Mouse (Mus musculus) limb, embryonic 11.5 days (tissue): ENCODE measurements at regions not wholly inside any gene's neighbourhood (a gene's known extent, or its start where the extent isn't known, plus 50 kb on each side); places are given as distances from the start of the nearest gene placed in this dataset.

Experiments used
- ATAC-seq: fragments of 200-750 bp; cut with Nextera tagmentation; 2 replicates; pipeline ENCODE4 v1.8.0; 2017; ENCODE audit warnings: low read depth; ENCODE audit not compliant: insufficient number of reproducible peaks, low FRiP score, low TSS enrichment
- DNase-seq: peaks from one replicate; pipeline ENCODE4 v3.0.0-alpha.2; 2015; ENCODE audit warnings: low spot score
- H3K27ac ChIP-seq: fragments of 300-500 bp; sonication (generic); replicated peaks from 2 replicates; pipeline ENCODE4 v1.5.1; 2014; ENCODE audit warnings: low read depth, mild to moderate bottlenecking, low read length
- H3K27me3 ChIP-seq: fragments of 300-500 bp; sonication (generic); 2 replicates; pipeline ENCODE4 v1.6.1; 2014; ENCODE audit warnings: mild to moderate bottlenecking, low read length, mixed read lengths; ENCODE audit not compliant: control insufficient read depth, insufficient read depth
- H3K36me3 ChIP-seq: fragments of 300-500 bp; sonication (generic); 2 replicates; pipeline ENCODE4 v1.6.1; 2014; ENCODE audit warnings: mild to moderate bottlenecking, low read length, moderate library complexity, mixed read lengths; ENCODE audit not compliant: control insufficient read depth, insufficient read depth
- H3K4me1 ChIP-seq: fragments of 300-500 bp; sonication (generic); 2 replicates; pipeline ENCODE4 v1.6.1; 2014; ENCODE audit warnings: low read length, mixed read lengths; ENCODE audit not compliant: control insufficient read depth, insufficient read depth
- H3K4me2 ChIP-seq: fragments of 300-500 bp; sonication (generic); 2 replicates; pipeline ENCODE4 v1.6.1; 2014; ENCODE audit warnings: low read depth, mild to moderate bottlenecking, moderate library complexity; ENCODE audit not compliant: severe bottlenecking
- H3K4me3 ChIP-seq: fragments of 300-500 bp; sonication (generic); 2 replicates; pipeline ENCODE4 v1.5.1; 2014; ENCODE audit warnings: low read depth, low read length
- H3K9ac ChIP-seq: fragments of 300-500 bp; sonication (generic); 2 replicates; pipeline ENCODE4 v1.6.1; 2014; ENCODE audit warnings: mild to moderate bottlenecking, low read length
- H3K9me3 ChIP-seq: fragments of 300-500 bp; sonication (generic); 2 replicates; pipeline ENCODE4 v1.6.1; 2016; ENCODE audit warnings: low read length; ENCODE audit not compliant: control insufficient read depth
- WGBS: fragments of 180-500 bp; shearing (Covaris S2); extraction: QIAGEN DNeasy Blood & Tissue Kit; methylation state at CpG from one replicate; pipeline ENCODE4 v1.1.7; 2014; 5-methylcytosine and 5-hydroxymethylcytosine counted together

DNA sequence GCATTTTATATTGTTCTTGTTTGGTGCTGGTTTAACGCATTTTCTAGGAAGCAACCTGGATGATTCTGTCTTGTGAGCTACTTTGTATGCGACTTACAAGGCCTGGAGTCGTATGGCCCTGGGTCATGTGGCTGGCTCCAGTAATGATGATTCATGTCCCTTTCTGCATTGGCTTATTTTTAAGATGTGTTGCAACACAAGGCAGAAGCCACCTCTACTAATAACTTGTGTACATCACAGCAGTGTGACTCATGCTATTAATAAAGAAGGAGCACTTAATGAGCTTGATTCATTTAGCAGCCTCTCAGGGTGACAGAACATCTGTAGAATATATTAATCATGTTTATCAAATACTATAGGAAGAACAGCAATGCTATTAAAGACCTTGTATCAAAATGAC, 84.0 kb downstream of the Slc5a7 start:
- Histone ChIP-seq H3K27ac (no peak overlapping the region), H3K4me2 (no peak overlapping the region), H3K36me3 (no peaks in the 10 kb centered on the region), H3K4me1 (no peaks in the 10 kb centered on the region), H3K4me3 (no peak overlapping the region), H3K27me3 (no peaks in the 10 kb centered on the region), H3K9ac (no peak overlapping the region), H3K9me3 (no peaks in the 10 kb centered on the region)
- 81% methylated on average over 3 of the region's 3 CpGs for WGBS
- DNase-seq (no peak), ATAC-seq (no peak)

DNA sequence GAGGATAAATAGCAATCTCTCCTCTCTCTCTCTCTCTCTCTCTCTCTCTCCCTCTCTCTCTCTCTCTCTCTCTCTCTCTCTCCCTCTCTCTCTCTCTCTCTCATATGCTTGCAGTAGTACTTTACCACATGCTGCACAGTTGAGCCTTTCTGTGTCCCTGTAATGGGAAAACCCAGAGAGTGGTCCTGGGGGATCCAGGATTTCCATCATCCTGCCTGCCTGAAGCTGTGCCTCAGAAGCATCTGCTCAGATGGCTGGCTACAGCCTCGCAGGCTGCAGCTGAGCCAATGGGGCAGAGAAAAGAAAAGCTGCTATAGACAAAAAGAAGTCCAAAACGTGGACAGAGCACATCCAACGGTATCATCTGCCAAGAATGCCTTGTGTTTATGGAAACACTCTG, 97.1 kb downstream of the Slc5a7 start:
- H3K4me2 ChIP-seq = no peak overlapping the region
- no peak for ATAC-seq
- H3K36me3 ChIP-seq = no peaks in the 10 kb centered on the region
- no peaks in the 10 kb centered on the region for H3K9me3 ChIP-seq
- H3K9ac ChIP-seq = no peak overlapping the region
- H3K27ac ChIP-seq = no peak overlapping the region
- DNase-seq = no peak
- no peaks in the 10 kb centered on the region for H3K4me1 ChIP-seq
- no peak overlapping the region for H3K4me3 ChIP-seq
- 72% methylated on average over 3 of the region's 3 CpGs for WGBS
- H3K27me3 ChIP-seq = no peaks in the 10 kb centered on the region

DNA sequence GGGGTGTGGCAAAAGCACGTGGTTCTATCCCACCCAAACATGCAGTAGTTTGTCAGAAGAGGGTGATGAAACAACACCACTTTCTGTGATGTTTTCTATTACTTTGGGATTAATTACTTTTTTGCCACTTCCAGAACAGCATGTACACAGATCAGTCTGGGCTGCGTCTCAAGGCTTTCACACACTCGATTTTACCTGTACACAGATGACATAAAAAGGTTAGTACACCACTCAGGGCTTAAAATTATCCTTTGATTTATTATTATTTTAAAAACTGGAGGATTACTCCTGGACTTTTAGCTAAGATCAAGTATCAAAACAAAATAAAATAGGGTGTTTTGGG, 106.6 kb downstream of the Slc5a7 start:
- H3K9ac ChIP-seq = no peak overlapping the region
- no peaks in the 10 kb centered on the region for H3K36me3 ChIP-seq
- no peak overlapping the region for H3K27ac ChIP-seq
- H3K9me3 ChIP-seq = no peaks in the 10 kb centered on the region
- H3K4me2 ChIP-seq = no peak overlapping the region
- no peaks in the 10 kb centered on the region for H3K4me1 ChIP-seq
- H3K4me3 ChIP-seq = no peak overlapping the region
- H3K27me3 ChIP-seq = no peaks in the 10 kb centered on the region
- DNase-seq (no peak), ATAC-seq (no peak)
- 69% methylated on average over 3 of the region's 3 CpGs for WGBS

DNA sequence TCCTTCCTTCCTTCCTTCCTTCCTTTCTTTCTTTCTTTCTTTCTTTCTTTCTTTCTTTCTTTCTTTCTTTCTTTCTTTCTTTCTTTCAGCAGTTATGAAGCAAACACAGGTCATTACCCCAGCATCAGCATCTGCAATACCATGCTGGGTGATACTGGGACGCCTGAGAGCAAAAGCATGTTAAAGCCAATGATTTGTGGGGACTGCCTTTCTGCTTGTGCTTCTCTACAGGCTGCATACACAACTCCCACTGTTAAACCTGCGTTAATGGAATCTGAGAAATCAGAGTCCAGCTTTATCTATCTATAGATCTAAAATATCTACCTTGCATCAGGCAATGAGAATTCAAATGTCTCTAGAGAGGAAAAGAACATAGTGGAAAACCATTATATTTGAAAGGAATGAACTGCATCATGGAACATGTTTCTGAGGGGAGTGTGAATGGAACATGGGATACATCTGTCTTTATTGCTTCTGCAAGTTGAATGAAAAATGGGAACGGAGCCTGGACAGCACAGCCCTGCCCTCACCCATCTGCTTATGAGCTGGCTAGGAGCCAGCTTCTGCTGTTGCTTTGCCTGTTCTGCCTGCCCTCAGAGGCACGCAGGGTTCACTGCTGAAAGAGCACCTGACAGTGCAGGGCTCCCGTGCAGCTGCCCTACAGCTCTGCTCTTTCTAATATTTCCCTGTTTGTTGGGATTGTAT, 107.2 kb downstream of the Slc5a7 start:
- 67% methylated on average over 5 of the region's 5 CpGs for WGBS
- peak; percentile 21 for DNase-seq
- ATAC-seq = no peak; the same call in 1 of the 2 replicates
- Histone ChIP-seq H3K27ac (no peak overlapping the region), H3K36me3 (no peaks in the 10 kb centered on the region), H3K9me3 (no peaks in the 10 kb centered on the region), H3K27me3 (no peaks in the 10 kb centered on the region), H3K4me1 (no peaks in the 10 kb centered on the region), H3K4me2 (no peak overlapping the region), H3K9ac (no peak overlapping the region), H3K4me3 (no peak overlapping the region)

DNA sequence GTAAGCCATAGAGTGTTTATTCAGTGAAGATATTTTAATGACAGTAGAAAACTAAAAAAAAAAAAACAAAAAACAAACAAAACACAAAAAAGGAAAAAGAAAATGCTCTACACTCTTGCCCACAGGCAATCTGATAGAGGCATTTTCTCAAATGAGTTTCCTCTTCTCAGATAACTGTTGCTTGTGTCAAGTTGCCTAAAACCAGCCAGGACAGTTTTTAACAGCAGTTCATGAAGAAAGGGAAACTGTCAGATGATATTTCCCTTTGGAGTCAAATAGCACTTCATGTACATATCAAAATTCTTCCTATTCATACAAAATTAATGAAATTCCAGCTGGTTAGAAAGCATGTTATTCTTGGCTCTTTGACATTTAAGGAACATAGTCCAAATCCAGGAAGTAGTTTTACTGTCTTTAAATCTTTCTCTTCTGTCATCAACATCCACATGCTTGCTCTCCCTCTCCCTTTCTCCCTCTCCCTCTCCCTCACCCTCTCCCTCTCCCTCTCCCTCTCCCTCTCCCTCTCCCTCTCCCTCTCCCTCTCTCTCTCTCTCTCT, 109.8 kb downstream of the Slc5a7 start:
- Histone ChIP-seq H3K27ac (no peak overlapping the region), H3K9ac (no peak overlapping the region), H3K4me2 (no peak overlapping the region), H3K27me3 (no peaks in the 10 kb centered on the region), H3K9me3 (no peaks in the 10 kb centered on the region), H3K4me3 (no peak overlapping the region), H3K4me1 (no peaks in the 10 kb centered on the region), H3K36me3 (no peaks in the 10 kb centered on the region)
- DNase-seq (no peak), ATAC-seq (no peak)

DNA sequence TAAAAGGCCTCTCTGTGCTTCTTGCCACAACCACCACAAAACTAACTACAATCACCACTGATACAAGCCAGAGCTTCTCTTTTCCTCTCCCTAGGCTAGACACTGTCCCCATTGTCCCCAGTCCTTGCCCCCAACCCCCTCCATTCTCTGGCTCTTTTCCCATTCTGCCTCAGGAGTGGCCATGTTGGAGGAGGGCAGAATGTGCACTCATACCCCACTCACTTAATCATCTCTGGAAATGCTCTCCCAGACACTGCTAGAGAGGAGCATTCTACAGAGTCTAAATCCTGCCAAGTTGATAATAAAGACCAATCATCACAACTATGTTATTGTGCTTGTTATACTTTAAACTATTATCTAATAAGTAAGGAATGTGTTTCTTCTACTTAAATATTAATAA, 116.8 kb downstream of the Slc5a7 start:
- Histone ChIP-seq H3K4me2 (no peak overlapping the region), H3K9me3 (no peaks in the 10 kb centered on the region), H3K9ac (no peak overlapping the region), H3K27me3 (no peaks in the 10 kb centered on the region), H3K4me1 (no peaks in the 10 kb centered on the region), H3K4me3 (no peak overlapping the region), H3K27ac (no peak overlapping the region), H3K36me3 (no peaks in the 10 kb centered on the region)
- DNase-seq (no peak), ATAC-seq (no peak)

DNA sequence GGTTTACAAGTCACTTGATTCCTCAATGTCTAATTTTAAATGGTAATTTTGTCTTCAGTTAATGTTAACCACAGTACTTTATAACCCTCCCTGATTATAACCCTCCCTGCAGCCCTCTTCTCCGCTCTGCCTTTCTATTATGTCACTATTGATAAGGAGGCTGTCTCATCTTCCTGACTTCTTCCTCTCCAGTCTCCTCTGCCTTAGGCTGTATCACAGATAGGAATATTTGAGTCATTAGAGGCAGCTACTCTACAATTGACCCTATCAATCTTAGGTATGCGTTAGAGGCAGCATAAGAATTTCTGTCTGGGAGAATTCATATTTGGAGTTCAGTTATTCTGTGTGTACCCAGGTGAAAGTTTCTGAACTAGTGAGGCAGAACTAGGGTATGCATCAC, 118.3 kb downstream of the Slc5a7 start:
- H3K4me2 ChIP-seq = no peak overlapping the region
- ATAC-seq (no peak), DNase-seq (no peak)
- no peaks in the 10 kb centered on the region for H3K36me3 ChIP-seq
- no peaks in the 10 kb centered on the region for H3K9me3 ChIP-seq
- no peaks in the 10 kb centered on the region for H3K27me3 ChIP-seq
- no peak overlapping the region for H3K4me3 ChIP-seq
- H3K4me1 ChIP-seq = no peaks in the 10 kb centered on the region
- WGBS = 87% methylated on average over 2 of the region's 2 CpGs
- no peak overlapping the region for H3K27ac ChIP-seq
- no peak overlapping the region for H3K9ac ChIP-seq

DNA sequence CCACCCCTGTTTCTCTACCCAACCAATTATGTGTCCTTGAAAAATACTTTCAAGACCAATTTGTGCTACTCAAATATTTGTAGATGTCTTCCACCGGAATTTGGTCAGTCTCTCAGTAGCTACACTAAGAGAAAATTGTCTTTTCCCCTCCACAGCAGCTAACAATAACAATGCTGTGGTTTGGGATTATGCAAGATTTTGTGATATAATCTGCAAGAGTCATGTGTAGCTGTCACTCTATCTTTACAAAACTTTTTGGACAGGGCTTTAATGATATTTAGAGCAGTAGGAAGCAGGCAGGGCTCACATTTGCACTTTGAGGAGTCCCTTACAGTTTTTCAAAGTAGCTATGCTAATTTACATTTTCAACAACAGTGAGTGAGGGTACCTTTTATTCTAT, 128.1 kb downstream of the Slc5a7 start:
- WGBS = 84% methylated on average over 1 of the region's 1 CpGs
- Histone ChIP-seq H3K4me2 (no peak overlapping the region), H3K4me3 (no peak overlapping the region), H3K27me3 (no peaks in the 10 kb centered on the region), H3K36me3 (no peaks in the 10 kb centered on the region), H3K9me3 (no peaks in the 10 kb centered on the region), H3K4me1 (no peaks in the 10 kb centered on the region), H3K9ac (no peak overlapping the region), H3K27ac (no peak overlapping the region)
- ATAC-seq = no peak
- DNase-seq = no peak

DNA sequence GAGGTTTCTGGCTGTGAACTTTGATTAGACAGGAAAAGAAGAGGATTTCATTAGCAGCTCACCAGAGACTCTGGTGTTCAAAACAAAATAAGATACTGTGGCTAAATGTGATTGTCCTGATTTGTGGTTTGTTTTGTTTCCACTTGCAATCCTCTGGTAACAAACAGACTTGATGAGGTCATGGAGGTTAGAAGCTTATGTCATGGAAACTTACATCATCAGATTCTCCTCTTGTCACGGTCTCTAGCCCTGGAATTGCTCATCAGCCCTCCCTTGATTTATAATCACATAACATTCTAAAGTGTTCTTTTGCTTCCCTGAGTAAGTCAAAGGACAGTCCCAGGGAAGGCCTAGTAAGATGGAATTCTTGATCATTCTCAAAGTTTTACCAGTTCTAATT, 130.8 kb downstream of the Slc5a7 start:
- Histone ChIP-seq H3K9me3 (no peaks in the 10 kb centered on the region), H3K9ac (no peak overlapping the region), H3K4me2 (no peak overlapping the region), H3K27ac (no peak overlapping the region), H3K36me3 (no peaks in the 10 kb centered on the region), H3K4me1 (no peaks in the 10 kb centered on the region), H3K27me3 (no peaks in the 10 kb centered on the region), H3K4me3 (no peak overlapping the region)
- ATAC-seq (no peak), DNase-seq (no peak)
- WGBS = 43% methylated on average over 1 of the region's 1 CpGs
